Mouse (Mus musculus): Measurements from ENCODE around the gene Apoc3.

Apoc3 gene

GRCm38 (mm10) chr9:46235596-46235648, at the start of gene Apoc3:
Gene Apoc3 (minus strand): TSS chr9:46235636.
- no peak for TF ChIP-seq GATA4 (IDR thresholded peaks at IDR 0.05; ENCODE audit: insufficient replicate concordance, low read length)

GRCm38 (mm10) chr9:46282631-46283436, 47.4 kb upstream of the Apoc3 start, which contains the start of gene Bud13:
Gene Bud13 (plus strand): TSS chr9:46283008.
- peak; percentile 35; the same call in 1 of the 2 replicates for TF ChIP-seq GATA4 (IDR thresholded peaks at IDR 0.05; ENCODE audit: insufficient replicate concordance, low read length)

- TF ChIP-seq GATA4 (IDR thresholded peaks at IDR 0.05; ENCODE audit: insufficient replicate concordance, low read length), result no peak
Observed at GRCm38 (mm10) chr9:46274494-46274893, 39.1 kb upstream of the Apoc3 start.

DNA sequence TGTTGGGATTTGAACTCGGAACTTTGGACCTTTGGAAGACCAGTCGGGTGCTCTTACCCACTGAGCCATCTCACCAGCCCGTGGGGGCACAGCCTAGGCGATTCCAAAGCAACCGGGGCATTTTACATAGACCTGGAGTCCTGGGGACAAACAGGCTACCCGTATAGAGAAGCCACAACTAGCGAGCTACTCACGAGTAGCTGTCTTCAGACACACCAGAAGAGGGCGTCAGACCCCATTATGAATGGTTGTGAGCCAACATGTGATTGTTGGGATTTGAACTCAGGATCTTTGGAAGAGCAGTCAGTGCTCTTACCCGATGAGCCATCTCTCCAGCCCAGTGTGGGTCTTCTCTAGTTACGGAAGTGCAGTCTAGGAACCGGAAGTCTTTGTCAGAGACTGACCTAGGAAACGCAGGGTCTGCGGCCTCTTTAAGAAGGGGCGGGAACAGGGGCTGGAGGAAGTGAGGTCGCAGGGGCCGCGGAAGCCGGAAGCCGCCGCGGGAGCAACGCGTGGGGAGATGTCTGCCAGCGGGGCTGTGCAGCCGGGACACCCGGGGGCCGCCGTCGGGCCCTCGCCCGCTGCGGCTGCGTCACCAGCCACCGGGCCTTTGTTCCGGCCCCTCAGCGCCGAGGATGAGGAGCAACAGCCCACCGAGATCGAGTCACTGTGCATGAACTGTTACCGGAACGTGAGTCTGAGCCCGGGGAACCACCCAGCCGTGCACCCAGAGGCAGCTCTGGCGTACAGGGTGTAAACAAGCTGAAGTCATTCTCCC, 37.4 kb upstream of the Apoc3 start, which contains the start of gene Zpr1:
Zpr1 (plus strand) TSS at position 388 of the 778 bp plus-strand sequence.
- TF ChIP-seq GATA4 (IDR thresholded peaks at IDR 0.05; ENCODE audit: insufficient replicate concordance, low read length), result peak; percentile 64; the same call in 1 of the 2 replicates

DNA sequence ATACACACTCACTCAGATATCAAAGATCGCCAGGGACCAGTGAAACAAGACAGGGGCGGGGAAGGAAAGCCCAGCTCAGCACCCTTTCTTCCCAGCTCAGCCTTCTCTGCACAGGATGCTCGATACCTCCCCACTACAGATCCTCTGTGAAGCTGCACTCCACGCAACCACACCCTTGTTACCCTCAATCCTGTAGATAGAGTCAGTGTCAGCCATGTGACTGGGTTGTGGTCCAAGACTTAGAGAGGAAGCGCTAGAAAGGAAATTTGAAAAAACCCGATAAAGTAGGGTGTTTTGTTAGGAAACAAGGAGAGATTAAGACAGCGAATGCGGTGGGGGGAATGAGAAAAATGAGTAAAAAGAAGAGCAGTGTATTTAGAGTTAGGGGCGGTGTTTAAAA, 36.6 kb upstream of the Apoc3 start:
- peak; percentile 69; the same call in 1 of the 2 replicates for TF ChIP-seq GATA4 (IDR thresholded peaks at IDR 0.05; ENCODE audit: insufficient replicate concordance, low read length)

DNA sequence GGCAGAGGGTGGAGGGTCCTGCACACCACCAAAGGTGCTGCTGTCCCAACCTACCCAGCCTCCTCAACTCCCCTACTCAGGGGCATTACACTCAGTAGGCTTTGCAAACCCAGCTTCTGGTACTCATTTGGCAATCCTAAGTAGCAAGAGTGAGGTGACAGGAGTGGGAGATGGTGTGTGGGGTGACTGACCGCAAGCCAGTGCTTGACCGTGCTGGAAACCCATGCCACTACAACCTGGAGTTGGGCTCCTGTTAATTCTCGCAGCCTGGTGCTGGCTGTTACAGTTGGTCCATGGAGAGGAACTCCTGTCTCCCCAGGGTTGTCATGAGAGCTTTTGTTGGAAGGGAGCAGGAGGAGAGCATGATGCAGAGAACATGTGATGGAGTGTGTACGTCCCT, 35.3 kb upstream of the Apoc3 start:
- no peak for TF ChIP-seq GATA4 (IDR thresholded peaks at IDR 0.05; ENCODE audit: insufficient replicate concordance, low read length)

- no peak for TF ChIP-seq GATA4 (IDR thresholded peaks at IDR 0.05; ENCODE audit: insufficient replicate concordance, low read length)
Observed at GRCm38 (mm10) chr9:46269125-46269524, 33.7 kb upstream of the Apoc3 start.

DNA sequence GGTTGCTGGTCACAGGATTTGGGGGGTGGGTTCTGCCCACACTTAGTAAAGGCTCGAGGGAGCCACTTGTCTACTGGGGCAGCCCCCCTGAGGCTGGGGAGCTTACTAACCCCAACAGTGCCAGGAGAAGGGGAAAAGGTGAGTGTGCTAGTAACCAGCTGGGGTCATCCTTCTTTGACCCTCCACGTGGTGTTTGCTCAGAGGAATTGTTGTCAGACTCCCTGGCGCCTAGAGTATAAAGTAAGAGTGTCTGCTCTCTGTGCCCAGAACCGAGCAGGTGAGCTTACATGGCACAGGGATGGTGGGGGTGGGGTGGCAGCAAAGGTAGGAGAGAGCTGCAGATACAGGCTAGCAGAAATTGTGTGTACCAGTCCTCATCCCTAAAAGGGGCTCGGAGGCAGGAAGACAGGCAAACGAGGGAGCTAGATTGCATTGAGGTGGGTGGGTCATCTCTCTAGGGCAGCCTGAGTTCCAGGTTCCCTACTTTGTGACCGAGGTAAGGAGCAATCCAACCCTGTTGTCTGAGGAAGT, 33.0 kb upstream of the Apoc3 start, which contains the start of gene Apoa5:
Apoa5 (plus strand) TSS at position 291 of the 531 bp plus-strand sequence.
- TF ChIP-seq GATA4 (IDR thresholded peaks at IDR 0.05; ENCODE audit: insufficient replicate concordance, low read length), result no peak

DNA sequence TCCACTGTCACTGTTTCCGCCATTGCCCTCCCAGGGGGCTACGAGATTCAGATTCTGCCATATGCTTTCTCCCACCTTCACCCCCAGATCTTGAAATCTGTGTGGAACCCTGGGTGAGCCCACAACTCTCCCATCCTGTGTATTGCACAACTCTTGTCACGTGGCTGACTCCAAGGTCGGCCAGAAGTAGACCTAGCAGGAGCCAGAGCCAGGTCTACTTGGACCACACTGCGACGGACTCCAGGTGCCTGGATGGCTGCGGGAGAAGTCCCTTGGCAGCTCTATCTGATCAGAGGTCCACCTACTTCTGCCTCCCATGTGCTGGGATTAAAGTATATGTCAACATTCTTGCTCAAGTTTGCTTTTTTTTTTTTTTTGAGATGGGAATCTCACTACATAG, 25.7 kb upstream of the Apoc3 start:
- peak; percentile 24; the same call in 1 of the 2 replicates for TF ChIP-seq GATA4 (IDR thresholded peaks at IDR 0.05; ENCODE audit: insufficient replicate concordance, low read length)

DNA sequence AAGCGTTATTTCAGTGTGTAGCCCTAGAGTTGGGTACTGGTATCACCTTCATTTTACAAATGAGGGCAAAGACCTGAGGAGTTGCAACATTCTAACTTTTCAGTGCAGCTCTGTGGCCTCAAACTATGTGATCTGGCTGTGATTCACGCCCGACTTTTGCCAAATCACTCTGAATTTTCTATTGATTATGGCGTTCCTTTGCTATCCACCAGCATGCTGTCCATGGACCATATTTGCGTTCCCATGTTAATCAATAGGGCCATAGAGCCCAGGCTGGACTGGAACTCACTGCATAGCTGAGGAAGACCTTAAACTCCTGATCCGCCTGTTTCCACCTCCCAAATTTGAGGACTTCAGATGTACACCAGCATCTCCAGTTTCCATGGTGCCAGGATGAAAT, 23.7 kb upstream of the Apoc3 start:
- peak; percentile 41; the same call in 1 of the 2 replicates for TF ChIP-seq GATA4 (IDR thresholded peaks at IDR 0.05; ENCODE audit: insufficient replicate concordance, low read length)

GRCm38 (mm10) chr9:46257546-46257945, 22.1 kb upstream of the Apoc3 start:
- no peak for TF ChIP-seq GATA4 (IDR thresholded peaks at IDR 0.05; ENCODE audit: insufficient replicate concordance, low read length)

DNA sequence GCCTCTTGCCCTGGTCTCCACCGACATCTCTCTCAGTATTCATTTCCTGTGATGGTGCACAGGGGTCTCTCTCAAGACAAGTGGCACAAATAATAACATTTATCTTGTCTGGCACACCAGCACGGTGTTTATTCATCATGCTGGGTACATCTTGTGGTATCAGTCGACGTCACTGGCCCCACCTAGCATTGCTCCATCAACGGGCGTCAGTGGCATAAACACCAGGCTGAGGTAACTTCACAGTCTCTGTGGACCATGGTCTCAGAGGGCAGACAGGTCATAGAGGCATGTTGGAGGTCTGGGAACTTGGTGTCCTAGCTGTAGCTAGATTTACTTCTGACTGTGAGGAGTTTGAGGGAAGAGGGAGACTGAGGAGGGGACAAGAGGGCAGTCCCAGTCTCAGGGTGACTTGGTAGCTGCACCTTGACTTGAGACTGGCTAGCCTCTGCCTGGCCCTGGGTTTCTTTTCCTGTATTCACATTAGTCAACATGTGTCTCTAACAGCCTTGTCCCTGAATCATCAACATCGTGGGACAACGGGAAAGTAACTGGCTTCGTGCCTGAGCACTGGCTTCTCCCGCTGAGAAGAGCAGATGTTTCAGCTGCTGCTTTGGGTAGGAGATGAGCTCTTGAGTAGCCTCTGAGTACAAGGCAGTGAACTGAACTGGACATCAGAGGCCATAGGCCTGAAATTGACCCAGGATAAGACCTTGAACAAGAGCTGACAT, 21.4 kb upstream of the Apoc3 start:
- peak; percentile 27; the same call in 1 of the 2 replicates for TF ChIP-seq GATA4 (IDR thresholded peaks at IDR 0.05; ENCODE audit: insufficient replicate concordance, low read length)

DNA sequence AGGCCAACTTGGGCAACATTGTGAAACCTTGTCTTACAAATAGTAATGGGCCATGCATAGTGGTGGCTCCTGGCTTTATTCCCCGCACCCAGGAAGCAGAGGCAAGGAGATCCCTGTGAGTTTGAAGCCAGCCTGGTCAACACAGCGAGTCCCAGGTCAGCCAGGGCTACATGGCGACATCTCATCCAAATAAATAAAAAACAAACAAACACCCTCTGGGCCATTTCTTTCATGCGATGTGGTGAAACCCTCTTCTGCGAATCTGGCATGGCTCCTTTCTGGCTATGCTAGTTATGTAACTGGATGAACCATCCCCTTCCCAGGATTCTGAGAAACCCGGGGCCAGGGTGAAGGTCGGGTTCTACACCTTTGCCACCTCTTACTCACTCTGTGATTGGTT, 20.7 kb upstream of the Apoc3 start:
- TF ChIP-seq GATA4 (IDR thresholded peaks at IDR 0.05; ENCODE audit: insufficient replicate concordance, low read length), result no peak

GRCm38 (mm10) chr9:46246752-46247324, 11.4 kb upstream of the Apoc3 start:
- TF ChIP-seq GATA4 (IDR thresholded peaks at IDR 0.05; ENCODE audit: insufficient replicate concordance, low read length), result no peak

DNA sequence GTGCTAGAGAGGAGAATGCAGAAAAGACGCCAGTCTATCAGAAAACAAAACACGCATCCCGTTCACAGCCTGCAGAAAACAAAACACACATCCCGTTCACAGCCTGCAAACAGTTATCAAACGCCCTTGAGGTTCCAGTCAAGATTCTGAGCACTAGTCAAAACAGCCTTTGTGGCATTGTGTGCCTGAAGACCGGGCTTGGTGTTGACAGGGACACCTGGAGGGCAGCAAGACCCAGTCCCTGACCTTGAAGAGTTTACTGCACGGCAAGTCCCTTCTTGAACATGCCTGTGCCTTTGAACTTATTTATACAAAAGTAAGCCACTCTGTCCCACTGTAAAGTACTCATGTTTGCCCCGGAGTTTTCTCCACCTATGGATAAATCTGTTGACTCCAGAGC, 8.1 kb upstream of the Apoc3 start:
- no peak for TF ChIP-seq GATA4 (IDR thresholded peaks at IDR 0.05; ENCODE audit: insufficient replicate concordance, low read length)

Data from liver, adult (tissue).